Mouse (Mus musculus): ENCODE data around the gene Pogz.
"Not testable (repeated sequence)": the region's sequence is repeated elsewhere in the genome, so short reads cannot be mapped to it uniquely, and the experiment has no call there.

GRCm38 (mm10) chr3:94931427-94932082 is 94.2 kb downstream of the Pogz start:
- not testable (repeated sequence) for TF ChIP-seq CTCF (IDR thresholded peaks at IDR 0.05; ENCODE audit: insufficient read depth, low read length); POLR2A (IDR thresholded peaks at IDR 0.05; ENCODE audit: borderline replicate concordance, extremely low read depth, low read depth, low read length)

All from lung, adult 2 months (tissue).